Mouse (Mus musculus) lung, postnatal 10 days (tissue): ENCODE measurements around the gene Crip3.

Source experiments
- DNase-seq: peaks from one replicate; pipeline ENCODE4 v3.0.0; 2021

Gene Crip3

GRCm38 (mm10) chr17:46428761-46429414 is at the start of gene Crip3:
Crip3 (plus strand) TSS chr17:46428926.
- peak; percentile 53 for DNase-seq

DNA sequence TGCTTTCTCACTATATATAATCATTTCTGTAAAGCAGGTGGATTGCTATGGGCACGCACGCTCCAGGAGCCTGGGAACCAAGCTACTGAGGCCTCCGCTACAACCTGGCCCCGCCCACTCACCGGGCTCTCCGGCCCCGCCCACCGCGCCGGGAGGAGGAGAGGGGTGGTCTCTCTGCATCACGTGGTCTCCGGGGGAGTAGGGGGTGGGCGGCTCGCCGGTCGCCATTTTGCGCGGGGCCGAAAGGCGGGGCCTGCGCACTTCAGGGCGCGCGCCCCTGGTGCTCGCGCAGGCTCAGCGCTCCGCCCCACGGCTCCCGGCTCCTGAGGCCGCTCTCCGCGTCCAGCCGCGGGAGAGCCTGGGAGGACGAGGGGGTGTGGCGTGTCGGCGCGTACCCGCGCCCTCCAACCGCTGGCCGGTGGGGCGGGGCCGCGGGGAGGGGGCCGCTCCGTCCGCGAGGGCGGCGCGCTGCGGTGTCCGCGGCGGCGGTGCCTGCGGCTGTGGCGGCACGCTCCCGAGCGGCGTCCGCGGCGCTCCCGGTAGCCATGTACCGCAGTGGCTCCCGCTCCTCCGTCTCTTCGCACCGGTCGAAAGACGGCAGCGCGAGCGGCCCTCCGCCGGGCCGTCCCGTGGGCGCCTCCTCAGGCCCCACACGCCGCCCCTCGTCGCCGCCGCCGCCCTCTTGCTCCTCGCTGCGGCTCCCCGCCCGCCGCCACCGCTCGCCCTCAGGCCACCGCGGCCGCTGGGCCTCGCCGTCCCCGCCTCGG is 45.2 kb upstream of the Crip3 start, which contains the start of gene Zfp318:
TSS of gene Zfp318 (plus strand) at position 438 of the 767 bp plus-strand sequence.
- DNase-seq: peak; percentile 97

- DNase-seq: peak; percentile 22
Measured at GRCm38 (mm10) chr17:46384061-46384801, 44.5 kb upstream of the Crip3 start.

- DNase-seq: no peak
Measured at GRCm38 (mm10) chr17:46388200-46388599, 40.5 kb upstream of the Crip3 start.

DNA sequence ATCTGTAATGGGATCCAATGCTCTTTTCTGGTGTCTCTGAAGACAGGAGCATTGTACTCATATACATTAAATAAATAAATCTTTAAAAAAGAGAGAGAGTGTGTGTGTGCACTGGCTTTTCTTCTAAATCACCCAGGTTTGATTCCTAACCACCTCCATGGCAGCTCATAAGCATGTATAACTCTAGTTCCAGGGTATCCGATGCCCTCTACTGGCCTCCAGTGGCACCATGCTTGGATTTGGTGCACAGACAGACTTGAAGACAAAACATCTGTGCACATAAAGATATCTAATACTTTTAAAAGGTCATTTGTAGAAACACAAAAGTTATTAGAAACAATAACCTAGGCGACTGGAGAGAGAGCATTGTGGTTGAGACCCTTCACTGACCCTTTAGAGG is 35.7 kb upstream of the Crip3 start:
- peak; percentile 51 for DNase-seq

GRCm38 (mm10) chr17:46394631-46395030 is 34.1 kb upstream of the Crip3 start:
- DNase-seq: no peak

GRCm38 (mm10) chr17:46408478-46408877 is 20.2 kb upstream of the Crip3 start:
- no peak for DNase-seq

GRCm38 (mm10) chr17:46418628-46419027 is 10.1 kb upstream of the Crip3 start:
- DNase-seq: peak; percentile 50

GRCm38 (mm10) chr17:46419717-46420116 is 9.0 kb upstream of the Crip3 start:
- no peak for DNase-seq

- no peak for DNase-seq
Measured at GRCm38 (mm10) chr17:46426496-46426895, 2.2 kb upstream of the Crip3 start.

GRCm38 (mm10) chr17:46433627-46434026 is 4.9 kb downstream of the Crip3 start:
- DNase-seq: peak; percentile 59

DNA sequence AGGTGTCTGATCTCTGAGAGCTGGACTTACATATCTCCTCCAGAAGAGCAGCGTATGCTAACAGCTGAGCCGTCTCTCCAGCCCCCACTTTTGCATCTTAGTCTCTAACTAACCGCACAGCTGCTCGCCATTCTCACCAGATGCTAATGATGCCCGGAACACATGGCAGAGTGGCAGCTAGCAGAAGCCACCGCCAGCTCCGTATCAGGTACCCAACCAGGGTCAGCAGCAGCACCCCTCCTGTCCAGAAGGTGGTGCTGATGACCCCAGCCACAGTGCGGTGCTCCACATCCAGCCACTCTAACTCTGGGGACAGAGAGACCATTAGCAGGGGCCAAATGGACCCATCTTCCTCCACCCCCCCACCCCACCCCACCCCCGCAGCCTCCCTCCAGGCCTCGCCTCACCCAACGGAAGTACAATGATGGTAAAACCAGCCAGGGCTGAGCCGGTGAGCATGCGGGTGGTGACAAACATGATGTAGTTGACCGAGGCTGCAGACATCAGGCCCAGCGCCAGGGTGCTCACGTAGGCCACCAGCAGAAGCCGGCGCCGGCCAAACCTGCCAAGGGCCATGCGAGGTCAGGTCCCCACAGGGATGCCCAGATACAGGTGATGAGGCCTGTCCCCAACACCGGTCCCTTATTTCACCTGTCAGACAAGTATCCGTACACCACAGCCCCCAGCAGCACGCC is 8.1 kb downstream of the Crip3 start:
- DNase-seq: no peak

GRCm38 (mm10) chr17:46438298-46438873 is 9.7 kb downstream of the Crip3 start, which contains the start of gene Slc22a7:
Slc22a7 (minus strand) TSS chr17:46438457.
- no peak for DNase-seq

DNA sequence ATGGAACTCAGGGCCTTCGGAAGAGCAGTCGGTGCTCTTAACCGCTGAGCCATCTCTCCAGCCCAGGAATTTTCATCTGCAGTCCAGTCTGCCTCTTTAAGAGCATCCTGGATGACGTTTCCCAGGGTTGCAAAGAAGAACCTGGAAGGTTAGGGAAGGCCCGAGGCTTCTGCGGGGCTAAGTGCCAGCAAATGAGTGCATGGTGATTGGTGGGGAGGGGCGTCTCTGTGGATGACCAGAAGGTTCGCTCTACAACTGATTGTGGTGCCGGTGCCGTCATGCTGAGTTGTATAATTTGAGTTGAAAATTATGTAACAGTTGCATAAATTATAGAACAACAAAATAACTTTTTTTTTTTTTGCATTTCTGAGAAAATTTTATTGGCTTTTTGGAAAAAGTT is 10.4 kb downstream of the Crip3 start:
- no peak for DNase-seq

DNA sequence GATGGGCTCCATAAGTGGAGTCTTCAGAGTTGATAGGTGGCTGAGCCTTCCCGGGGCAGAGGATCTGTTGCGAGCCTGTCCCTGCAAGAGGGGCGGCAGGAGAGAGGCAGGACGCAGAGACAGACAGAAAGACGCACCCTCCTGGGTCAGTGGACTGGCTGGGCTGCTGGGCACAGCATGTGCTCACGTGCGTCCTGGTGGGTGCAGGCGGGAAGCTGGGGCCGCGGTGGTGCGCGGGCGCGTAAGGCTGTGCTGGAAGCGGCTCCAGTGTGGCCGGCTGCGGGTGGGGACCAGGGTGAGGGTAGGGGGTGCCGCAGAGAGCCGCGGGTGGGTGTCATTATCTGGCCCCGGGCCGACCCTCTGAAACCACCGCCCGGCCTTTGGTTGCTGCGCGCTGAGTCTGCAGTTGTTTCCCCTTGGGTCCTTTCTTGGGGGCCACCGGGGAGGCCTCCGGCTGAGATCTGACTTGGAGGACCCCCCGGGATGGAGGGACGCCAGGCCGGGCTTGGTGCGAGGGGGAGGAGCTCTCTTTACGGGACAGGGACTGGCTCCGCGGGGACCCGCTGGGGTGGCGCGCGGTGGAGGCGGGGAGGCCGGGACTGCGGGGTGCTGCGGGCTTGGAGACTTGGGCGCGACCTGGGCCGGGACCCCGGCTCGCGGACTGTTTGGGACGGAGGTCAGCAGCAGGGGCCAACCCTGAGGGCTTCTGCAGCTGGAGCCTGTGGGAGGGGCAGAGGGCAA is 16.3 kb downstream of the Crip3 start:
- DNase-seq: no peak

DNA sequence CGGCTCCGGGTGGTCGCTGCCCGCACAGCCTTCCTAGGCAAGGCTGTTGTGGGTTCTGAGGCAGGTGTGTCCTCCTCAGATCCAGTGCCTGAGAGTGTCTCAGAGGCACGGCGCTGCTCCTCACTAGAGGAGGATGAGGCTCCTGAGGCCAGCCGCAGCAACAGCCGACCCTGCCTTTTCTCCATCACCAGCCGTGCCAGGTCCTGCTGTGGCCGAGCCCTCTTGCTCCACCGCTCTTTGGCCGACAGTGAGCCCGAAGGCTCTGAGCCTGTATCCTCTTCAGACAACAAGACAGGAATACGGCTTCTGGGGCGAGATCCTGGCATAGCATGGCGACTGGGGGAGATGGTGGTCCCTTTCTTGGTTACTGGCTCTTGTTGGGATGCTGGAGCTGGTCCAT is 17.5 kb downstream of the Crip3 start:
- DNase-seq: no peak

DNA sequence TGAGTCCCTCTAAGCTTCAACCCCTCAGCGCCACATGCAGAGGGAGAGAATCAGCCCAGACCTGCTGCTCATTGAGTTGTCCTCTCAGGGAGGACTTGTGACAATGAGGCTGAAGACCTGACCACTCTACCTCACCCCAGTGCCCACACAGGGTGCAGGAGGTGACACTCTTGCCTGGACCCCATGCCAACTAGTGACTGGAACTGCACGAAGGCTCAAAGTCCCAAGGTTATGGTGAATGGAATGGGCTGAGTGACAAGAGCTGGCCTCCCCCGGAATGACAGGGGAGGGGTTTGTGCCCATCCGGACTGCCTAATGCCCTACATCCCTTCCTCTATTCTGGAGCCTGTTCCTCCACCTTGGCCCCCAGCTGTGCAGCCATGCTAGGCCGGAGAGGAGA is 24.0 kb downstream of the Crip3 start:
- DNase-seq: no peak

DNA sequence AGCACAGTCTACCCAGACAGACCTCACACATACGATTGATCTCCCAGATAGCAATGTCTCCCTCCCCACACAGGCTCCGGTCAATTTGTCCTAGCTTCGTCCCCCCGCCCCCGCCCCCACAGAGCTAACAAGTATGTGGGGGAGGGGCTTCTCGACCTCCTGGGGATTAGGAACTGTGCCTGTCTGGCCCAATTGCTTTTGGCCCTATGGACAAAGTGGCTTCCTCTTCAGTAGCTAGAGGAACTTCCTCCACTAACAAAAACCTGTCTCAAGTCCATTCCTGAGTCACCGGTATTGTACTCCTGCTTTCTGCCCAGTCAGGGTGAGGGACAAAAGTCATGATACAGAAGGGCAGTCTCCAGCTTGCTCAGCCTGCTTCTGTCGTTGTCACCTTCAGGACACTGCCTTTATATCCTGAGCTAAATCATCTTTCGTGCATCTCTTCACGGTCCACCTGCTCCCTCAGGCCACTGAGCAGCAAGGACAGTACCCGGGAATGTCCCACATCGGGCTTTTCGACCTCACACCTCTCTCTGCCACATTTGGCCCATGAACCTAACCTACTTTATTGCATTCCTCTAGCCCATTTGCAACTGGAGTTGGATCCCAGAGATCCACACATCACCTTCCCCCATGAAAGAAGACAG is 24.7 kb downstream of the Crip3 start:
- DNase-seq: no peak

- no peak for DNase-seq
Measured at GRCm38 (mm10) chr17:46453970-46454411, 25.3 kb downstream of the Crip3 start.

DNA sequence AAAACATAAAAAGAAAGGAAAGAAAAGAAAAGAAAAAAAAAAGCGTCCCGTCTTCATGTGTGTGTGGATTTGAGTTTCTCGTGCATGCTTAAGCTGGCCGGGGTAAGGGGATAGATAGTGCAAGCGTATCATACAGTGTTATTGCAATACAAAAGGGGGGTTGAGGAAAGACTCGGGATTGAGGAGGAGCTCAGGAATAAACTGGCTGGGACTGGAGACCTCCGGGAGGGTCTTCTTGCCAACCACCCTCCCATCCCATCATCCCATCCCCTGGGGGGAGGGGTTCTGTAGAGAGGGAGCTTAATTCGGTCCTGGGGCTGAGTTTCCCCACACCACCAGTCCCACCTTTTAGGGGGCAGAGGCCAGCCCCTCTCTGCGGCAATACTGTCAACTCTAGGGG is 25.8 kb downstream of the Crip3 start:
- DNase-seq: no peak

DNA sequence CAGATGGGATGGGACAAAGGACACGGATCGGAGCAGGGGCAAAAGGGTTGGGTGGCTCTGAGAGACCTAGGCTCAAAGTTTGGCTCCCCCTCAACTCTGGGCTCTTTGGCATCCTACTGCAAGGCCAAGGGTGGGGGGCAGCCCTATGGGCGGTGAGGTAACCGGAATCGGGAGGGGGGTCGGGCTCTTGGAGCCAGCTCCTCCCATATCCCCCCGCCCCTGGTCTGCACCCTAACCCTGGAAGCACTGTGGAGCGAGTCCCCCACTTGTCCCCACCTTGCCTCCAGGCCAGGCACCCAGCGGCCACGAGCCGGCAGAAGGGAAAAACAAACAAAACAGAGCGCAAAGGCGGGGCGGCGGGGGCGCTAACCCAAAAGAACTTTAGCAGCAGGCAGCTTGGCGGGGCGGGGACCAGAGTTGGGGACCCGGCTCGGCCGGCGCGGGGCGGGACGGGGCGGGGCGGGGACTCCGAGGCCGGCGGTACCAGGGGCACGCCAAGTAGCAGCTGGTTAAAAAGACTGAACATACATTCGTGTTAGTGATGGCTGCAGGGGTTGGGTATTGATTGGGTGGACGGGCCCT is 26.5 kb downstream of the Crip3 start:
- peak; percentile 70 for DNase-seq
